Mouse (Mus musculus) bone marrow, adult 2 months (tissue): Measurements from ENCODE around the gene Ccdc14. TPM values are rescaled to one million over a fixed set of nuclear protein-coding genes. Genes with fewer than 3 reads are reported as not detected.
"Not testable (repeated sequence)": the region's sequence is repeated elsewhere in the genome, so short reads cannot be mapped to it uniquely, and the experiment has no call there.

Experiments used
- H3K27ac ChIP-seq: fragments of 200-500 bp; 2 replicates; pipeline ENCODE4 v1.5.1; 2012; ENCODE audit warnings: low read depth, mild to moderate bottlenecking, control low read depth, inconsistent platforms, low read length; ENCODE audit not compliant: control insufficient read depth, poor library complexity, insufficient read depth
- H3K4me1 ChIP-seq: fragments of 200-500 bp; 2 replicates; pipeline ENCODE4 v1.6.1; 2011; ENCODE audit warnings: low read length; ENCODE audit not compliant: control insufficient read depth, insufficient read depth
- H3K4me3 ChIP-seq: fragments of 200-500 bp; replicated peaks from 2 replicates; pipeline ENCODE3; 2011; ENCODE audit warnings: mild to moderate bottlenecking, low read depth, low read length, control low read depth; ENCODE audit not compliant: control insufficient read depth
- CTCF ChIP-seq: fragments of 200-500 bp; IDR thresholded peaks from 2 replicates; pipeline ENCODE4 v1.5.1; 2011; ENCODE audit warnings: low read length, control low read depth; ENCODE audit not compliant: control insufficient read depth, insufficient read depth
- POLR2A ChIP-seq: fragments of 200-500 bp; IDR thresholded peaks from 2 replicates; pipeline ENCODE4 v1.6.1; 2011; ENCODE audit warnings: low read depth, mild to moderate bottlenecking, control low read depth, low read length, borderline replicate concordance; ENCODE audit not compliant: control insufficient read depth
- WGBS: fragments of 180-500 bp; shearing (Covaris S2); methylation state at CpG from one replicate; pipeline ENCODE4 v1.1.7; 2018; 5-methylcytosine and 5-hydroxymethylcytosine counted together
- polyA plus RNA-seq: library from polyadenylated mRNA; stranded (reverse); fragments of >200 nt; gene quantifications from 2 replicates; pipeline ENCODE4 v1.2.4, GENCODE M21; 2011; ENCODE audit warnings: low replicate concordance; ENCODE audit not compliant: missing spikeins, insufficient read depth, insufficient read length

Ccdc14 gene
- polyA plus RNA-seq, 1 experiment = 4.8 TPM

- Histone ChIP-seq H3K4me1 (no peaks in the 10 kb centered on the region), H3K4me3 (no peak overlapping the region), H3K27ac (no peak overlapping the region)
- 20% methylated on average over 7 of the region's 7 CpGs for WGBS
- TF ChIP-seq CTCF = peak; percentile 48
- no peak for TF ChIP-seq POLR2A
Observed at GRCm38 (mm10) chr16:34700165-34700827, 9.9 kb downstream of the Ccdc14 start.

- no peaks in the 10 kb centered on the region for H3K4me1 ChIP-seq
- no peak overlapping the region for H3K27ac ChIP-seq
- no peak overlapping the region for H3K4me3 ChIP-seq
- TF ChIP-seq CTCF (no peak), POLR2A (no peak)
- WGBS = 80% methylated on average over 6 of the region's 6 CpGs
Observed at GRCm38 (mm10) chr16:34700828-34701216, 10.4 kb downstream of the Ccdc14 start.

- Histone ChIP-seq H3K4me3 (no peak overlapping the region), H3K4me1 (no peaks in the 10 kb centered on the region)
- WGBS = 90% methylated on average over 2 of the region's 2 CpGs
Observed at GRCm38 (mm10) chr16:34706019-34706418, 15.6 kb downstream of the Ccdc14 start.

GRCm38 (mm10) chr16:34706487-34706946, 16.1 kb downstream of the Ccdc14 start:
- TF ChIP-seq CTCF (no peak), POLR2A (no peak)
- no peak overlapping the region for H3K27ac ChIP-seq
- no peaks in the 10 kb centered on the region for H3K4me1 ChIP-seq
- WGBS = 87% methylated on average over 7 of the region's 7 CpGs
- no peak overlapping the region for H3K4me3 ChIP-seq

More at GRCm38 (mm10) chr16:34706019-34706418, 15.6 kb downstream of the Ccdc14 start:
- no peak for TF ChIP-seq POLR2A
- no peak for TF ChIP-seq CTCF
- no peak overlapping the region for H3K27ac ChIP-seq

- WGBS = 87% methylated on average over 3 of the region's 3 CpGs
- H3K4me3 ChIP-seq = no peak overlapping the region
- TF ChIP-seq CTCF (no peak), POLR2A (no peak)
Observed at GRCm38 (mm10) chr16:34711481-34711880, 21.1 kb downstream of the Ccdc14 start.

GRCm38 (mm10) chr16:34725156-34725555, 34.7 kb downstream of the Ccdc14 start:
- Histone ChIP-seq H3K27ac (no peak overlapping the region), H3K4me1 (no peaks in the 10 kb centered on the region; the same call in 1 of the 2 replicates), H3K4me3 (no peak overlapping the region)
- WGBS = 76% methylated on average over 3 of the region's 3 CpGs
- TF ChIP-seq CTCF (no peak), POLR2A (no peak)

More at GRCm38 (mm10) chr16:34711481-34711880, 21.1 kb downstream of the Ccdc14 start:
- no peak overlapping the region for H3K27ac ChIP-seq
- H3K4me1 ChIP-seq = no peaks in the 10 kb centered on the region

- not testable (repeated sequence) for H3K4me1 ChIP-seq, H3K4me3 ChIP-seq, H3K27ac ChIP-seq
Observed at GRCm38 (mm10) chr16:34728610-34729009, 38.2 kb downstream of the Ccdc14 start.

GRCm38 (mm10) chr16:34729371-34729770, 39.0 kb downstream of the Ccdc14 start:
- TF ChIP-seq POLR2A (no peak), CTCF (no peak)
- WGBS = 77% methylated on average over 1 of the region's 1 CpGs

GRCm38 (mm10) chr16:34738656-34739233, 48.3 kb downstream of the Ccdc14 start:
- WGBS = 46% methylated on average over 4 of the region's 4 CpGs
- H3K27ac ChIP-seq = no peak overlapping the region
- H3K4me1 ChIP-seq = no peaks in the 10 kb centered on the region; the same call in 1 of the 2 replicates
- TF ChIP-seq CTCF = no peak
- TF ChIP-seq POLR2A = no peak
- no peak overlapping the region for H3K4me3 ChIP-seq

More at GRCm38 (mm10) chr16:34729371-34729770, 39.0 kb downstream of the Ccdc14 start:
- Histone ChIP-seq H3K4me3 (no peak overlapping the region), H3K4me1 (no peaks in the 10 kb centered on the region; the same call in 1 of the 2 replicates), H3K27ac (no peak overlapping the region)

- Histone ChIP-seq H3K4me1 (no peaks in the 10 kb centered on the region; the same call in 1 of the 2 replicates), H3K27ac (no peak overlapping the region), H3K4me3 (no peak overlapping the region)
- 69% methylated on average over 2 of the region's 2 CpGs for WGBS
- TF ChIP-seq POLR2A (no peak), CTCF (no peak)
Observed at GRCm38 (mm10) chr16:34742930-34743329, 52.5 kb downstream of the Ccdc14 start.
